Mouse (Mus musculus) liver, embryonic 14.5 days (tissue): ENCODE results near the gene B4galt3.

Experiments
- CTCF ChIP-seq: IDR thresholded peaks from 2 replicates; pipeline ENCODE4 v1.5.1; 2016; ENCODE audit warnings: antibody characterized with exemption, low read depth, control low read depth
- EP300 ChIP-seq: IDR thresholded peaks from 2 replicates; pipeline ENCODE4 v1.6.1; 2016; ENCODE audit warnings: antibody characterized with exemption, low read depth

DNA sequence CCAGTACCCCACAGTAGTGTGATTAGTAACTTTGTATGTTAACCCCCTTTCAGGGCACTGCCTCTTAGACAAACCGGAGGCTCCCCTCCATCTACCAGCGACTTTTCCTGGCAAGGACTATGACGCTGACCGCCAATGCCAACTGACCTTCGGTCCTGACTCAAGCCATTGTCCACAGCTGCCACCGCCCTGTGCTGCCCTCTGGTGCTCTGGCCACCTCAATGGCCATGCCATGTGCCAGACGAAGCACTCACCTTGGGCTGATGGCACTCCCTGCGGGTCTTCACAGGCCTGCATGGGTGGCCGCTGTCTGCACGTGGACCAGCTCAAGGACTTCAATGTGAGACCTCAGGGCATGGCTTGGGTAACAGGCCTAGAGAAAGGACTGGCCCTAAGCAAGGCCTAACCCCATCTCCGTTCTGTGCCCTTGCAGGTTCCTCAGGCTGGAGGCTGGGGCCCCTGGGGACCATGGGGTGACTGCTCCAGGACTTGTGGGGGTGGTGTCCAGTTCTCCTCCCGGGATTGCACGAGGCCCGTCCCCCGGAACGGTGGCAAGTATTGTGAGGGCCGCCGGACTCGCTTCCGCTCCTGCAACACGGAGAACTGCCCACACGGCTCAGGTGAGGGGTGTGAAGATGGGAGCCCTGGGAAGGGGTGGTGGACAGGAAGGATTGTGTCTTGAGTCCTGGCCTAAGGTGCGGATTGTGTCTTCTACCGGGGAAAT lies 13.9 kb upstream of the B4galt3 start:
- TF ChIP-seq CTCF (no peak), EP300 (no peak)
